Mouse (Mus musculus): Measurements from ENCODE around the gene Fam111a.

The Fam111a gene

GRCm38 (mm10) chr19:12564197-12564596 lies 18.7 kb downstream of the Fam111a start:
- no peak for DNase-seq (ENCODE audit: low spot score)

- DNase-seq (ENCODE audit: low spot score), result no peak
Measured at GRCm38 (mm10) chr19:12567011-12567410, 21.5 kb downstream of the Fam111a start.

- DNase-seq (ENCODE audit: low spot score), result no peak
Measured at GRCm38 (mm10) chr19:12570866-12571265, 25.3 kb downstream of the Fam111a start.

- no peak for DNase-seq (ENCODE audit: low spot score)
Measured at GRCm38 (mm10) chr19:12571687-12572086, 26.1 kb downstream of the Fam111a start.

GRCm38 (mm10) chr19:12572614-12573265 lies 27.2 kb downstream of the Fam111a start:
- no peak for DNase-seq (ENCODE audit: low spot score)

GRCm38 (mm10) chr19:12573266-12574011 lies 27.9 kb downstream of the Fam111a start:
- DNase-seq (ENCODE audit: low spot score), result peak; percentile 70

GRCm38 (mm10) chr19:12574012-12574407 lies 28.5 kb downstream of the Fam111a start:
- no peak for DNase-seq (ENCODE audit: low spot score)

- no peak for DNase-seq (ENCODE audit: low spot score)
Measured at GRCm38 (mm10) chr19:12575107-12575506, 29.6 kb downstream of the Fam111a start.

- DNase-seq (ENCODE audit: low spot score), result no peak
Measured at GRCm38 (mm10) chr19:12575514-12575913, 30.0 kb downstream of the Fam111a start.

- no peak for DNase-seq (ENCODE audit: low spot score)
Measured at GRCm38 (mm10) chr19:12576639-12577038, 31.1 kb downstream of the Fam111a start.

- no peak for DNase-seq (ENCODE audit: low spot score)
Measured at GRCm38 (mm10) chr19:12585310-12585709, 39.8 kb downstream of the Fam111a start.

- peak; percentile 83 for DNase-seq (ENCODE audit: low spot score)
Measured at GRCm38 (mm10) chr19:12591908-12592307, 46.4 kb downstream of the Fam111a start.

- DNase-seq (ENCODE audit: low spot score), result no peak
Measured at GRCm38 (mm10) chr19:12595135-12595529, 49.6 kb downstream of the Fam111a start.

GRCm38 (mm10) chr19:12595530-12596289 lies 50.2 kb downstream of the Fam111a start:
- DNase-seq (ENCODE audit: low spot score), result peak; percentile 56

GRCm38 (mm10) chr19:12596290-12597072 lies 50.9 kb downstream of the Fam111a start:
- peak; percentile 16 for DNase-seq (ENCODE audit: low spot score)

GRCm38 (mm10) chr19:12597073-12597405 lies 51.5 kb downstream of the Fam111a start:
- DNase-seq (ENCODE audit: low spot score), result no peak

GRCm38 (mm10) chr19:12598674-12599073 lies 53.1 kb downstream of the Fam111a start:
- no peak for DNase-seq (ENCODE audit: low spot score)

GRCm38 (mm10) chr19:12599674-12600073 lies 54.1 kb downstream of the Fam111a start, which contains the start of gene Gm4952:
Gene Gm4952 (plus strand): TSS chr19:12599974.
- no peak for DNase-seq (ENCODE audit: low spot score)

- no peak for DNase-seq (ENCODE audit: low spot score)
Measured at GRCm38 (mm10) chr19:12600684-12601480, 55.3 kb downstream of the Fam111a start.

GRCm38 (mm10) chr19:12608336-12608735 lies 62.8 kb downstream of the Fam111a start:
- DNase-seq (ENCODE audit: low spot score), result no peak

GRCm38 (mm10) chr19:12613646-12614045 lies 68.1 kb downstream of the Fam111a start:
- no peak for DNase-seq (ENCODE audit: low spot score)

All from layer of hippocampus, adult 11-12 months (tissue).